Mouse (Mus musculus) spleen, postnatal 10 days (tissue): ENCODE data around the gene Maz.

Source experiments
- DNase-seq, 2 experiments: peaks; one replicate each; pipeline ENCODE4 v3.0.0; 2021 to 2022; ENCODE audit warnings: low spot score in 2 of 2

The Maz gene

GRCm38 (mm10) chr7:127026984-127027726 is at the start of gene Maz:
Gene Maz, minus strand, starts transcription at chr7:127027037.
- peak; percentile 98 to 99 for DNase-seq

DNA sequence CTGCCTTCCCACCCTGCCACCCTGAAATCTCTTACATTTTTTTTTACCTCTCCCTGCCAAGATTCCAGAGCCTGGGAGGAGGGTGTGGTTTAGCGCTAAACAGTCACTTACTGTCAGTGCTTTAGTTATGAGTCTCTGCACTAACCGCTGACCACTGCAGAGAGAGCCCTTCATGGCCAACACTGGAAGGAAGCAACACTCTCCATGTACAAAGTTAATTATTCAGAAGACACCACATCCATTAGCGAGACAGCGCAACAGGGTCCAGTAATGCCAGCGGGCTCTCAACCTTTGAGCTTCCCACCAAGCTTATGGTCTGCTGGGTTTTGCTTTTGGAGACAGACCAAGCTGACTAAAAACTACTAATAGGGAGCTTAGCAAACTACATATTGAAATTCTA is 49.4 kb upstream of the Maz start:
- no peak for DNase-seq

DNA sequence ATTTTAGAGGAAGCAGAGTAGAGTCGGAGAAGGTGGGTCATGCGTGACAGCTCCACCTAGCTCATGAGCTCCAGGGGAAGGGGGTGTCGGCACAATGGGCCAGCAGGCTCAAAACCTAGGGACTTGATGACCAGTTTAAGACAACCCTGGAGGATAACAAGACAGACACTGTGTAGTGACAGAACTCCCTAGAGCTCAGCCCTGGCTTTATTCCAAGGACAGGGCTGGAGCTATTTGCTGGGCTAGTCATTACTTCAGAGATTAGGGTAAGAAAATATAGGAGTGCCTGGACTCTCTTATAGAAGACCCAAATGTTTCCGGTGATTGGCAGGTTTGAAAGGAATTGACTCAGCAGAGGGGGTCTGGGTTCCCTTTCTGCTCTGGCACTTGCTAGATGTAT is 46.4 kb upstream of the Maz start:
- DNase-seq = no peak

DNA sequence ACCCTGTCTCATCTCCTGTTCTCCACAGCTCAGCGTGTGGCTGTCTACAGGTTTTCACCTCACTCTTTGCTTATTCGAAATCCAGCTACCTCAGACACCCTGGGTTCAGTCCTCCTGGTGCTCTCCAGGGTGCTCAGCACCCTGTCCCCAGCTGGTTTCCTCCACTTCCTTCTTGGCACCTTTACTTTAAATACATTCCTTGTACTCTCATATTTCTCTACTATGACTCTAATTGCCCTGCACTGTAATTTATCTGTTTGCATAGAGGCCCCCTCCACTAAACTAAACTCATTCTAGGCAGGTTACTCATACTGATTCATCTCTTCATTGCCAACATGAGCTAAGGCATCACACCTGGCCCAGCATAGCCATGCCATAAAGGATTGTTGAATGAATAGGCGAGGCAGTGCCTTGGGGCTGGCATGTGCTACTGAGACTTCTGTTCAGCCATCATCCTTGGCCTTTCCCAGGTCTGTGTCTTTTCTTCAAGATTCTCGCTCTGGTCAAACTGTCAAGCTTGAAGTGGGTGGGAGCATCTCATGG is 44.1 kb upstream of the Maz start:
- no peak for DNase-seq

- no peak for DNase-seq
These were observed 39.5 kb upstream of the Maz start for GRCm38 (mm10) chr7:127066317-127066716.

DNA sequence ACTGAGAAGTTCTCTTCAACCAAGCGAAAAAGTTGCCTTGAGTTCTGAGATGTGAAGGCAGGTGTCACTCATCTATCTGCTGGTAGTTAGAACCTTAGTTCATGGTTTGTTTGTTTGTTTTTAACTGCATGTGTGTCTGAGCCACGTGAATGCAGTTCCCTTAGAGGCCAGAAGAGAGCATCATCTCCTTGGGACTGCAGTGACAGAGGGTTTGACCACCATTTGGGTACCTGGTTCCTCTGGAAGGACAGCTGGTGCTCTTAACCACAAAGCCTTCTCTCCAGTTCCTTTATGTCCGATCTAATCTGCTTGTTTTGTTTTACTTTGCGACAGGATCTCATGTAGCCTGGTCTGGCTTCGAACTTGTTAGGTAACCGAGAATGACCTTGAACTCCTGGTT is 38.7 kb upstream of the Maz start:
- no peak for DNase-seq

- DNase-seq = no peak
These were observed 28.3 kb upstream of the Maz start for GRCm38 (mm10) chr7:127055026-127055585.

GRCm38 (mm10) chr7:127041851-127042672 is 15.2 kb upstream of the Maz start, which contains the start of gene Kif22:
Gene Kif22, minus strand, starts transcription at chr7:127042471.
- peak; percentile 94 for DNase-seq

DNA sequence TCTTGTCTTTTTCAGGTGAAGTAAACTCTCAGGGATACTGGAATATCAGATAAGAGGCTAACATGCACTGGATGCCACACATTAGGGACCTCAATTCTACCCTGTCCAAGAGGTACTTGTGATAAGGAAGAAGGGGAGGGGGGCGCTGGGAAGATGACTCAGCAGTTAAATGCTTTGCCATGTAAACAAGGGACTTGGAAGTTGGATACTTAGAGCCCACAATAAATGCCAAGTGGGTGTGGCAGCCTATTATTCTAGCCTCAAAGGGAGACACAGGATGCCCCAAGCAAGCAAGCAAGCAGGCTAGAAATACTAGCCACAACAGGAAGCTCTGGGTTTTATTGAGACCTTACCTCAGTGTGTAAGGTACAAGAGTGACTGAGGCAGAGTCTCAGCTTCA is 4.4 kb upstream of the Maz start:
- DNase-seq = no peak

- no peak for DNase-seq
These were observed 3.3 kb upstream of the Maz start for GRCm38 (mm10) chr7:127030172-127030571.

- no peak for DNase-seq
These were observed 1.0 kb upstream of the Maz start for GRCm38 (mm10) chr7:127027885-127028284.

GRCm38 (mm10) chr7:127026616-127026983 is 237 bp downstream of the Maz start:
- DNase-seq = peak in 1 of 2 experiments; percentile 90

DNA sequence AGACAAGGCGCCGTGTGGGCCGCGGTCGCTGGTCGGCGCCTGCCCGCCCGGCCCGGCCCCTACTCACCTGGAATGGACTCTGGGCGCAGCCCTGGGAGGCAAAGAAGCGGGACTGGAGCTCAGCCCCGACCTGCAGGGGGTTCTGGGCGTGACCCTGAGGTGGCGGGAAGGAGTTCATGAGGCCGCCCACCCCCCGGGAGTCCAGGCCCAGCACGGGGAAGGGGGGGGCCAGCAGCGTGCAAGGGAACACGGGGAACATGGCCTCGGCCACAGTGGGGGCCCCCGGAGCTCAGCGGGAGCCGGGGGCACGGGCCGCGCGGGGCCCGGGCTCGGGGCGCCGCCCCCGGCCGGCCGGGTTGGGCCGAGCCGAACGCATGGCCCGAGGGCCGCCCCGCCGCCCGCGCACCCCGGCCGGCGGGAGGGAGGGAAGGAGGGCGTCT is 656 bp downstream of the Maz start:
- DNase-seq = peak; percentile 78 to 80

GRCm38 (mm10) chr7:127025556-127026160 is 1.2 kb downstream of the Maz start:
- peak; percentile 74 to 80 for DNase-seq

GRCm38 (mm10) chr7:127024755-127025555 is 1.9 kb downstream of the Maz start:
- DNase-seq = peak in 1 of 2 experiments; percentile 85

DNA sequence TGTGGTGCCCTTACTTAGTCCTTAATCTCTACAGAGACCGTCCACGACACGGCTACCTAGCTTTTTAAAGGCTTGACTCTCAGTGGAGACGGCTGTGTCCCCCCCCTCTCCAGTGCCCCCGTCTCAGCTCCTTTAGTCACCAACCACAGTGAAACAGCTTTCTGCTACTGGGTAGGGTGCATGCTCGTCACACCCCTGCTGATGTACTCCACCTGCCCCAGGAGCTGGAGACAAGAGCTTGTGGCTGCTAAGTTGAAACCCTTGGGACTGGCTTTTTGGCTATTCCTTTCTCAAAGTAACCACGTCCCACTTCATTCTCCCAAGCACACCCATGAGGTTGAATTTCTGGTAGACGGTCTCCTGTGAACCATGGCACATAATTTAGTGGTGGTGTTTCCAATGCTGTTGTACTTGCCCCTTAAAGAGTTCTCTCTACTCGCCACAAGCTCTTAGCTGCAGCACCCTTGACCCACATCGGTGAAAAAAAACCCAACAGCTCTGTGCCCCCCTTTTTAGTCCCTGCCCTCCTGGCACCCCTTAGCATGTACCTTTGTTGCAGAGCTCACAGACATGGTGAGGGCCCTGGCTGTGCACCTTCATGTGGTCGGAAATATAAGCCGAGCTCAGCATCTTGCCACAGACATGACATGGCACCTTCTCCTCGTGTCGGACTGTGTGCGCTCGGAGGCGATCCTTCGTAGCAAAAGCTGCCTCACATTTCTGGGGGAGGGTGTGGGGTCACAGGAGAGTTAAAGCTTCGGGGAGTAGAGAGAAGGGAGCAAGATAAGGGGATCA is 2.7 kb downstream of the Maz start:
- DNase-seq = peak in 1 of 2 experiments; percentile 48

DNA sequence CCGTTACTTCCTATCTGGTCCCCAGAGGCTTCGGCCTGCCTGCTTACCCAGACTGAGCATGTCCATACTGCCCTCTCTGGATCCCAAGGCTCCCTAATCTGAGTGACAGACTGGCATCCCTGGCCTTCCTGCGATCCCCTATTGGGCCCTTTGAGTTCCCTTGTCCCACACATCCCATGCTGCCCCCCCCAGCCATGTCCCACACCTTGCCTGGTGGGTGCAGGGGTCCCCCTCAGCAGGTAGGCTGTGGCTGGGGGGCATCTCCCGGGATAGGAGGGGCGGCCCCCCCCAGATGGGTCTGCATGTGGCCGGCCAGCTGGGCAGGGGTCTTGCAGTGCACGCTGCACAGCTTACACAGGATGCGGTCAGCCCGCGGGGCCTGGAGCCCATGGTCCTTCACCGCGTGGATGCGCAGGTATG is 3.6 kb downstream of the Maz start:
- DNase-seq = peak in 1 of 2 experiments; percentile 20

DNA sequence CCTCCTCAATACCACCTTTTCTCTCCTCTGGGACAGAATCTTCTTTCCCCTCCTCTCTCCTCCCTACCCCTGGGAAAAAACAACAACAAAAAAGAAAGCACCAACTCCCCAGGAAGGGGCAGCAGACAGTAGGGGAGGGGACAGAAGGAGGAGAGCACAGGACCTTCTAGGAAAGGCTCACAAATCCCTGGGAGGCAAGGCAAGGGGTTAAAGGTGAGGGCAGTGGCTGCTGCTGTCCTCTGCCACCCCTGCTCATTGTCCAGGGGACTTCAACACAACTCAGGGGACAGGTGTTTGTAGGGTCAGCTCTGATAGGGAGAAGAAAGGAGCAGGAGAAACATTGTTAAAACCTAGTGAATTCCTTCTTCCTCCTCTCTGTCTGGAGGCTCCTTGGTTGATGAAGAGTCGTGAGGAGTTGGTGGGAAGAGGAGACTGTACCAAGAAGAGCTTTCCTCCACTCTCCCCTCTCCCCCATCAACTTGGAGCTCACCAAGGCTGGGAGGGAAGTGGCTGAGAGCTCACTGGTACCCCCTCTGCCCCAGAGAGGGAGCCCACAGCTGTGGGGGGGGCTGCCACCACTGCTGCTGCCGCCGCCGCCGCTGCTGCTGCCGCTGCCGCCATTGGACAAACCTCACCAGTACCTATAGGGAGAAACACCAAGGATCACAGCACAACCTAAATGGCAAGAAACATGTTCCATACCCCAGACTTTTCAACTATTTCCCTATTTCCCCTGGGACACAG is 4.1 kb downstream of the Maz start:
- no peak for DNase-seq
